Mouse (Mus musculus): Measurements from ENCODE around the gene Ano10. TPM values are rescaled to one million over a fixed set of nuclear protein-coding genes. Genes with fewer than 3 reads are reported as not detected.

Ano10 gene
- polyA plus RNA-seq, 1 experiment from 2014 or later = 31.9 TPM

GRCm38 (mm10) chr9:122288416-122288815 lies 5.8 kb downstream of the Ano10 start:
- peaks cover 21% of the 10 kb centered on the region for H3K4me1 ChIP-seq
- H3K9ac ChIP-seq = no peak overlapping the region
- ATAC-seq (ENCODE audit: insufficient number of reproducible peaks, insufficient read depth, low FRiP score, low TSS enrichment, low read depth) = no peak
- 43% methylated on average over 3 of the region's 3 CpGs for WGBS
- no peaks in the 10 kb centered on the region for H3K27me3 ChIP-seq
- no peaks in the 10 kb centered on the region for H3K9me3 ChIP-seq
- no peak overlapping the region for H3K4me3 ChIP-seq
- no peak overlapping the region for H3K27ac ChIP-seq
- no peaks in the 10 kb centered on the region for H3K36me3 ChIP-seq
- H3K4me2 ChIP-seq = no peak overlapping the region

- H3K27ac ChIP-seq = no peak overlapping the region
- H3K27me3 ChIP-seq = no peaks in the 10 kb centered on the region
- H3K4me2 ChIP-seq = no peak overlapping the region
- H3K9me3 ChIP-seq = no peaks in the 10 kb centered on the region
- no peak for ATAC-seq (ENCODE audit: insufficient number of reproducible peaks, insufficient read depth, low FRiP score, low TSS enrichment, low read depth)
- 95% methylated on average over 3 of the region's 3 CpGs for WGBS
- no peaks in the 10 kb centered on the region for H3K36me3 ChIP-seq
- H3K4me3 ChIP-seq = no peak overlapping the region
- no peak overlapping the region for H3K9ac ChIP-seq
- peaks cover 17% of the 10 kb centered on the region for H3K4me1 ChIP-seq
Measured at GRCm38 (mm10) chr9:122287526-122287925, 6.7 kb downstream of the Ano10 start.

- no peaks in the 10 kb centered on the region for H3K27me3 ChIP-seq
- no peaks in the 10 kb centered on the region for H3K36me3 ChIP-seq
- H3K27ac ChIP-seq = peak overlapping the region; percentile 48; the same call in 1 of the 2 replicates
- WGBS = 25% methylated on average over 4 of the region's 4 CpGs
- H3K4me2 ChIP-seq = peak overlapping the region; percentile 27
- H3K4me1 ChIP-seq = peaks cover 17% of the 10 kb centered on the region
- no peaks in the 10 kb centered on the region for H3K9me3 ChIP-seq
- no peak overlapping the region for H3K9ac ChIP-seq
- ATAC-seq (ENCODE audit: insufficient number of reproducible peaks, insufficient read depth, low FRiP score, low TSS enrichment, low read depth) = no peak
- no peak overlapping the region for H3K4me3 ChIP-seq
Measured at GRCm38 (mm10) chr9:122285833-122286310, 8.4 kb downstream of the Ano10 start.

- H3K27ac ChIP-seq = peak overlapping the region; percentile 48; the same call in 1 of the 2 replicates
- H3K9ac ChIP-seq = no peak overlapping the region
- 13% methylated on average over 7 of the region's 11 CpGs for WGBS
- H3K36me3 ChIP-seq = no peaks in the 10 kb centered on the region
- H3K4me3 ChIP-seq = no peak overlapping the region
- H3K9me3 ChIP-seq = no peaks in the 10 kb centered on the region
- peak overlapping the region; percentile 27 for H3K4me2 ChIP-seq
- ATAC-seq (ENCODE audit: insufficient number of reproducible peaks, insufficient read depth, low FRiP score, low TSS enrichment, low read depth) = no peak
- H3K4me1 ChIP-seq = peaks cover 13% of the 10 kb centered on the region
- no peaks in the 10 kb centered on the region for H3K27me3 ChIP-seq
Measured at GRCm38 (mm10) chr9:122285146-122285832, 8.9 kb downstream of the Ano10 start.

GRCm38 (mm10) chr9:122284696-122285095 lies 9.5 kb downstream of the Ano10 start:
- H3K4me1 ChIP-seq = peaks cover 13% of the 10 kb centered on the region
- H3K9ac ChIP-seq = no peak overlapping the region
- H3K4me3 ChIP-seq = no peak overlapping the region
- no peak for ATAC-seq (ENCODE audit: insufficient number of reproducible peaks, insufficient read depth, low FRiP score, low TSS enrichment, low read depth)
- H3K36me3 ChIP-seq = no peaks in the 10 kb centered on the region
- H3K4me2 ChIP-seq = no peak overlapping the region
- H3K9me3 ChIP-seq = no peaks in the 10 kb centered on the region
- WGBS = 41% methylated on average over 2 of the region's 2 CpGs
- no peaks in the 10 kb centered on the region for H3K27me3 ChIP-seq
- H3K27ac ChIP-seq = no peak overlapping the region

GRCm38 (mm10) chr9:122281004-122281403 lies 13.2 kb downstream of the Ano10 start:
- H3K36me3 ChIP-seq = peaks cover 4% of the 10 kb centered on the region; the same call in 1 of the 2 replicates
- H3K4me3 ChIP-seq = no peak overlapping the region
- H3K4me1 ChIP-seq = peaks cover 12% of the 10 kb centered on the region
- no peak overlapping the region for H3K9ac ChIP-seq
- no peak for ATAC-seq (ENCODE audit: insufficient number of reproducible peaks, insufficient read depth, low FRiP score, low TSS enrichment, low read depth)
- no peaks in the 10 kb centered on the region for H3K9me3 ChIP-seq
- no peak overlapping the region for H3K27ac ChIP-seq
- H3K27me3 ChIP-seq = no peaks in the 10 kb centered on the region
- 87% methylated on average over 4 of the region's 4 CpGs for WGBS
- no peak overlapping the region for H3K4me2 ChIP-seq

GRCm38 (mm10) chr9:122276665-122277064 lies 17.6 kb downstream of the Ano10 start:
- H3K4me3 ChIP-seq = no peak overlapping the region
- no peak for ATAC-seq (ENCODE audit: insufficient number of reproducible peaks, insufficient read depth, low FRiP score, low TSS enrichment, low read depth)
- whole genome bisulfite sequencing = 91% methylated on average over 2 of the region's 2 CpGs
- no peaks in the 10 kb centered on the region for H3K9me3 ChIP-seq
- H3K27ac ChIP-seq = no peak overlapping the region
- H3K9ac ChIP-seq = no peak overlapping the region
- H3K4me2 ChIP-seq = no peak overlapping the region
- H3K27me3 ChIP-seq = no peaks in the 10 kb centered on the region
- H3K36me3 ChIP-seq = peaks cover 36% of the 10 kb centered on the region
- H3K4me1 ChIP-seq = no peaks in the 10 kb centered on the region

GRCm38 (mm10) chr9:122276134-122276533 lies 18.1 kb downstream of the Ano10 start:
- Histone ChIP-seq H3K27ac (no peak overlapping the region), H3K36me3 (peaks cover 42% of the 10 kb centered on the region), H3K4me3 (no peak overlapping the region), H3K4me2 (no peak overlapping the region), H3K9me3 (no peaks in the 10 kb centered on the region), H3K4me1 (no peaks in the 10 kb centered on the region), H3K27me3 (no peaks in the 10 kb centered on the region), H3K9ac (no peak overlapping the region)
- no peak for ATAC-seq (ENCODE audit: insufficient number of reproducible peaks, insufficient read depth, low FRiP score, low TSS enrichment, low read depth)
- WGBS = 94% methylated on average over 4 of the region's 4 CpGs

- Histone ChIP-seq H3K36me3 (peaks cover 44% of the 10 kb centered on the region), H3K4me3 (no peak overlapping the region), H3K4me1 (no peaks in the 10 kb centered on the region), H3K9ac (no peak overlapping the region), H3K4me2 (no peak overlapping the region), H3K27me3 (no peaks in the 10 kb centered on the region), H3K27ac (no peak overlapping the region), H3K9me3 (no peaks in the 10 kb centered on the region)
- 76% methylated on average over 4 of the region's 4 CpGs for WGBS
- ATAC-seq (ENCODE audit: insufficient number of reproducible peaks, insufficient read depth, low FRiP score, low TSS enrichment, low read depth) = no peak
Measured at GRCm38 (mm10) chr9:122274346-122274745, 19.9 kb downstream of the Ano10 start.

- Histone ChIP-seq H3K4me2 (no peak overlapping the region), H3K27me3 (no peaks in the 10 kb centered on the region), H3K4me3 (no peak overlapping the region), H3K9me3 (no peaks in the 10 kb centered on the region), H3K27ac (no peak overlapping the region), H3K4me1 (no peaks in the 10 kb centered on the region), H3K9ac (no peak overlapping the region), H3K36me3 (peaks cover 44% of the 10 kb centered on the region)
- WGBS = 83% methylated on average over 4 of the region's 4 CpGs
- no peak for ATAC-seq (ENCODE audit: insufficient number of reproducible peaks, insufficient read depth, low FRiP score, low TSS enrichment, low read depth)
Measured at GRCm38 (mm10) chr9:122273879-122274278, 20.3 kb downstream of the Ano10 start.

GRCm38 (mm10) chr9:122271866-122272265 lies 22.4 kb downstream of the Ano10 start:
- no peaks in the 10 kb centered on the region for H3K9me3 ChIP-seq
- no peaks in the 10 kb centered on the region for H3K4me1 ChIP-seq
- H3K27ac ChIP-seq = no peak overlapping the region
- H3K27me3 ChIP-seq = no peaks in the 10 kb centered on the region
- WGBS = 61% methylated on average over 4 of the region's 4 CpGs
- no peak overlapping the region for H3K4me2 ChIP-seq
- peaks cover 49% of the 10 kb centered on the region for H3K36me3 ChIP-seq
- H3K9ac ChIP-seq = no peak overlapping the region
- ATAC-seq (ENCODE audit: insufficient number of reproducible peaks, insufficient read depth, low FRiP score, low TSS enrichment, low read depth) = no peak
- H3K4me3 ChIP-seq = no peak overlapping the region

GRCm38 (mm10) chr9:122271318-122271717 lies 22.9 kb downstream of the Ano10 start:
- Histone ChIP-seq H3K4me3 (no peak overlapping the region), H3K27ac (no peak overlapping the region), H3K4me2 (no peak overlapping the region), H3K9me3 (no peaks in the 10 kb centered on the region), H3K4me1 (no peaks in the 10 kb centered on the region), H3K9ac (no peak overlapping the region), H3K36me3 (peaks cover 53% of the 10 kb centered on the region), H3K27me3 (no peaks in the 10 kb centered on the region)
- ATAC-seq (ENCODE audit: insufficient number of reproducible peaks, insufficient read depth, low FRiP score, low TSS enrichment, low read depth) = no peak
- WGBS = 86% methylated on average over 3 of the region's 3 CpGs
